Mouse (Mus musculus) hindbrain, embryonic 10.5 days (tissue): ENCODE measurements at regions not wholly inside any gene's neighbourhood (a gene's known extent, or its start where the extent isn't known, plus 50 kb on each side); places are given as distances from the start of the nearest gene placed in this dataset.

Source experiments
- DNase-seq: peaks from one replicate; pipeline ENCODE4 v3.0.0-alpha.2; 2017; ENCODE audit warnings: low spot score
- H3K27ac ChIP-seq: fragments of 300-500 bp; sonication (generic); 2 replicates; pipeline ENCODE4 v1.5.1; 2016; ENCODE audit warnings: mild to moderate bottlenecking, moderate library complexity
- H3K27me3 ChIP-seq: fragments of 300-500 bp; sonication (generic); 2 replicates; pipeline ENCODE4 v1.6.1; 2016; ENCODE audit warnings: mild to moderate bottlenecking; ENCODE audit not compliant: poor library complexity, insufficient read depth, severe bottlenecking
- H3K36me3 ChIP-seq: fragments of 300-500 bp; sonication (generic); 2 replicates; pipeline ENCODE4 v1.6.1; 2016; ENCODE audit warnings: mild to moderate bottlenecking, moderate library complexity
- H3K4me1 ChIP-seq: fragments of 300-500 bp; sonication (generic); replicated peaks from 2 replicates; pipeline ENCODE4 v1.6.1; 2016; ENCODE audit warnings: mild to moderate bottlenecking
- H3K4me3 ChIP-seq: fragments of 300-500 bp; sonication (generic); 2 replicates; pipeline ENCODE4 v1.5.1; 2016; ENCODE audit warnings: mild to moderate bottlenecking, moderate library complexity
- H3K9me3 ChIP-seq: fragments of 300-500 bp; sonication (generic); 2 replicates; pipeline ENCODE4 v1.6.1; 2016; ENCODE audit warnings: mild to moderate bottlenecking, moderate library complexity
- WGBS: fragments of 180-500 bp; shearing (Covaris S2); methylation state at CpG from one replicate; pipeline ENCODE4 v1.1.7; 2016; 5-methylcytosine and 5-hydroxymethylcytosine counted together

- H3K4me3 ChIP-seq: peak overlapping the region; percentile 48
- H3K27me3 ChIP-seq: peaks cover 15% of the 10 kb centered on the region
- peak overlapping the region; percentile 83 for H3K27ac ChIP-seq
- no peaks in the 10 kb centered on the region for H3K36me3 ChIP-seq
- no peak for DNase-seq
- WGBS: 1% methylated on average over 5 of the region's 5 CpGs
- H3K9me3 ChIP-seq: no peaks in the 10 kb centered on the region
- peaks cover 33% of the 10 kb centered on the region for H3K4me1 ChIP-seq
Measured at GRCm38 (mm10) chr7:115217255-115217654, 473.8 kb downstream of the Insc start.

DNA sequence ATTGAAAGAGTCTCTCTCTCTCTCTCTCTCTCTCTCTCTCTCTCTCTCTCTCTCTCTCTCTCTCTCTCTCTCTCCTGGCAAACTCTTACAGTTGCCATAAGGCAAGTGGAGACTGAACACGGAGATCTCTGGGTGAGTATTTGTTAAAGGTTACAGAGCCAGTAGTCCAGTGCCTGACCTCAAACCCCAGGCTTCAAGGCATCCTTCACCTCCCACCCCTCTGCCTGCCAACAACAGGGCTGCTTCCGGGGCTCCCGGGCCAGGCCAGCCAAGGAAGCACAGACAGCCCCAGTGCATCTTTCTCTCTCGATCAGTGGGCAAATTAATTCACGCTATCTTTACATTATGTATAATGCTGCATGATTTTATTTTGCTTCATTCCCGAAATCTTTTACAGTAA is 474.2 kb downstream of the Insc start:
- WGBS: 34% methylated on average over 6 of the region's 6 CpGs
- Histone ChIP-seq H3K27ac (peak overlapping the region; percentile 83), H3K4me1 (peaks cover 33% of the 10 kb centered on the region), H3K4me3 (no peak overlapping the region), H3K27me3 (peaks cover 15% of the 10 kb centered on the region), H3K36me3 (no peaks in the 10 kb centered on the region), H3K9me3 (no peaks in the 10 kb centered on the region)
- peak; percentile 6 for DNase-seq

DNA sequence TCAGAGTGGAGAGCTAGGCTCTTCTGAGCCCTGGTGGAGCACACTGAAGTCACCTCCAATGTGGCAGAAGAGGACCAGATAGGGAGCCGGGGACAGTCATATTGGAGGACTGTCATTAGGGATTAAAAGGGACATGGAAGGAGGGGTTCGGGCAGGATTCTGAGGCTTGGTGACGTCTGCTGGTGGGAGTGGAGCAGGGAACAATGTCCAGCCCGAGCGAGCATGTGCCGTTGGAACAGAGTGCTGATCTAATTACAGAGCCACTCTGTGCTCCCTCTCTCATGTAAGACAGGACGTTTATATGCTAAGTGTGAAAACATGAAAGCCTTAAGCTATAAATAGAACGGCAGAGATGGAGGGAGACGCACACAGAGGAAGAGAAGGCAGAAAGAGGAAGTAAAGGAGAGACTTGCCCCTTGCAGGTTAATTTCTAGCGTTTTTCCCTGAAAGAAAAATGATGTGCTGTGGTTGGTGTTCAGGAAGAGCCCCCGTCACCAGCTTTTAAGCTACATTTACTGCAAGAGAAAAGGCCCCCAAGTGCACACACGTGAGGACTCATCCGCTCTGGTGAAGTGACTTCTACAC is 475.2 kb downstream of the Insc start:
- H3K27me3 ChIP-seq: peaks cover 15% of the 10 kb centered on the region
- H3K9me3 ChIP-seq: no peaks in the 10 kb centered on the region
- 39% methylated on average over 13 of the region's 13 CpGs for WGBS
- H3K27ac ChIP-seq: peak overlapping the region; percentile 64
- H3K36me3 ChIP-seq: no peaks in the 10 kb centered on the region
- no peak overlapping the region for H3K4me3 ChIP-seq
- peaks cover 33% of the 10 kb centered on the region for H3K4me1 ChIP-seq
- DNase-seq: peak; percentile 34

DNA sequence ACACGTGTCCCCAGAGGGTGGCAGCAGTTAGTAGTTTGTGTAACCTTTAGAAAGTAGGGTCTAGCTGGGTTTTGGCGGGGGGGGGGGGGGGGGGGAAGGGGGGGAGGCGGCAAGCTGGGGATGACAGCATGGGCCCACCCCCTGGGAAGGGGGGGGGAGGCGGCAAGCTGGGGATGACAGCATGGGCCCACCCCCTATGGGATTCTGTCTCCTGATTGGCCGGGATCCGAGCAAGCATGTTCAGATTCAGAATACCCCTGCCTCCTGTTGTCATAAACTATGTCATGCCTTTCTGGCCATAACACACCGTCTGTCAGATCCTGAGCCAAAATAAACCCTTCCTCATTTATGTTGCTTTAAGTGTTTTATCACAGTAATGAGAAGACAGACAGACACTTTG is 479.1 kb downstream of the Insc start:
- H3K4me1 ChIP-seq: peaks cover 25% of the 10 kb centered on the region
- no peak overlapping the region for H3K4me3 ChIP-seq
- no peaks in the 10 kb centered on the region for H3K36me3 ChIP-seq
- peaks cover 6% of the 10 kb centered on the region for H3K27me3 ChIP-seq
- no peaks in the 10 kb centered on the region for H3K9me3 ChIP-seq
- no peak for DNase-seq
- WGBS: 55% methylated on average over 6 of the region's 7 CpGs
- H3K27ac ChIP-seq: no peak overlapping the region

DNA sequence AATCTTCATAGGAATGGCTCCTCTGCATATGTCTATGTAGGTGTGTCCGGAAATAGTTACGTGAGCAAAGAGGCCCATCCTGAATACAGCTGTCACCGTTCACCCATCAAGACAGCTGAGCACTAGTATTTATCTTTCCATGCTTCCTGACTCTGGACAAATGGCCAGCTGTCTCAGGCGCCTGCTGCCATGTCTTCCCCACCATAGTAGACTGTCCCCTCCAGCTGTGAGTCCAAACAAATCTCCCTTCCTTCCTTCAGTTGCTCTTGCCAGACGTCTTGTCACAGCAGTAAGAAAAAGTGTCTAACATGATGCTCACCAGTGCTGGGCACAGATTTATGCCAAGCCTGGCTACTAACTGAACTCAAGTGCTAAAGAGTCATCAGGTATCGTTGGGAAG is 487.0 kb downstream of the Insc start:
- H3K4me1 ChIP-seq: peaks cover 26% of the 10 kb centered on the region
- H3K27me3 ChIP-seq: no peaks in the 10 kb centered on the region
- no peaks in the 10 kb centered on the region for H3K36me3 ChIP-seq
- no peak overlapping the region for H3K4me3 ChIP-seq
- H3K9me3 ChIP-seq: no peaks in the 10 kb centered on the region
- no peak for DNase-seq
- no peak overlapping the region for H3K27ac ChIP-seq
- 81% methylated on average over 6 of the region's 6 CpGs for WGBS

GRCm38 (mm10) chr7:115233850-115234436 is 490.4 kb downstream of the Insc start:
- H3K27me3 ChIP-seq: no peaks in the 10 kb centered on the region
- peak; percentile 50 for DNase-seq
- H3K4me1 ChIP-seq: peaks cover 22% of the 10 kb centered on the region
- 29% methylated on average over 10 of the region's 10 CpGs for WGBS
- no peaks in the 10 kb centered on the region for H3K36me3 ChIP-seq
- H3K9me3 ChIP-seq: no peaks in the 10 kb centered on the region
- H3K4me3 ChIP-seq: no peak overlapping the region
- H3K27ac ChIP-seq: peak overlapping the region; percentile 77

- Histone ChIP-seq H3K27me3 (no peaks in the 10 kb centered on the region), H3K27ac (no peak overlapping the region), H3K9me3 (no peaks in the 10 kb centered on the region), H3K36me3 (no peaks in the 10 kb centered on the region), H3K4me3 (no peak overlapping the region), H3K4me1 (peaks cover 22% of the 10 kb centered on the region)
- WGBS: 89% methylated on average over 1 of the region's 1 CpGs
- no peak for DNase-seq
Measured at GRCm38 (mm10) chr7:115237131-115237530, 493.6 kb downstream of the Insc start.

DNA sequence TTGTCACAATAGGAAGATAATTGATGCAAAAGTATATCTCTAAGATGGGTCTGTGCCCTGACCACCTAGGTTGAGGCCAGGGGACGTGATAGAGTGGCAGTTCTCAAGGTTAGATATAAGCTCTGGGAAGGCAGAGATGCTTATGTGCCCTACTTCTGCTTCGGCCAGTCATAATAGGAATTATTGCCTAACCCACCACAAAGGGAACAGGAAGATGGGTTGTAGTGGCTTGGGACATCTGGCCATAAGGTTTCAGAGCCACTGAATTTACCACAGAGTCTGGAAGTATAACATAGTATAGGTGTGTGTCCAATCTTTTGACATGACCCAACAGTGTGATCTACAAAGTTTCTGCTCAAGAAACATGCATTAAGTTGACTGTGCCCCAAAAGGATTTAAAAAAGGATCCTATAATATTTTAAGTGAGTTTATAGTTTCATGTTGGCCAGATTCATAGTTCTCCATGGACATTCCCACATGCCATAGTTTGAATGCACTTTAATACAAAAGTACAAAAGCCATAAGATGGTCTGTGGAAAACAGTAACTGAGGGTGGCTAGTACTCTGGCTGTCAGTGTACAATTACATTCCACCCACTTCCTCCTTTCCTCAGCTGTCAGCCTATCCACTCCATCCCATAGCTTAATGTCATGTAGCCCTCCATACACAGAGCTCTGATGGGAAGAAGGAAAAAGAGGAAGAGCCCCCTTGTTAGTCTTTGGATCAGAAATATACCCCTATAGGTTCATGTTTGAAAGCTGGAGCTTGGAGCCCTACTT is 508.3 kb downstream of the Insc start:
- no peaks in the 10 kb centered on the region for H3K36me3 ChIP-seq
- no peak overlapping the region for H3K27ac ChIP-seq
- no peak overlapping the region for H3K4me3 ChIP-seq
- H3K27me3 ChIP-seq: no peaks in the 10 kb centered on the region
- peaks cover 6% of the 10 kb centered on the region; the same call in 1 of the 2 replicates for H3K4me1 ChIP-seq
- no peak for DNase-seq
- 85% methylated on average over 2 of the region's 2 CpGs for WGBS
- H3K9me3 ChIP-seq: no peaks in the 10 kb centered on the region

DNA sequence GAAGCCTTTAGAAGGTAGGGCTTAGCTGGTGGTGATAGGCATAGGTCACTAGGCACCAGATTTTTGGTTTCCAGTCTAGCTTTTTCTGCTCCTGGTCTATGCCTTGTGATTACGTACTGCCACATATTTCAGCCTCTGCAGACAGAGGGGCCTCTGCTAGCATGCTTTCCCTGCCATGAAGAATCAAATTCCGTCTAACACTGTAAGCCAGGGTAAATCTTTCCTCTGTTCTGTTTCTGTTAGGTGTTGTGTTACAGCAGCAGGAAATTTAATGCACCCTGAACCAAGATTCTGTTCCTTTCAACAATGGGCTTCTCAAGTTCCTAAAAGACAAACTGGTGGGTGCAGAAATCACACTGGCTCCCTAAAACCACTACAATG is 508.9 kb downstream of the Insc start:
- DNase-seq: no peak
- WGBS: 67% methylated on average over 2 of the region's 2 CpGs
- H3K4me3 ChIP-seq: no peak overlapping the region
- peaks cover 6% of the 10 kb centered on the region; the same call in 1 of the 2 replicates for H3K4me1 ChIP-seq
- no peaks in the 10 kb centered on the region for H3K27me3 ChIP-seq
- H3K27ac ChIP-seq: no peak overlapping the region
- H3K36me3 ChIP-seq: no peaks in the 10 kb centered on the region
- no peaks in the 10 kb centered on the region for H3K9me3 ChIP-seq

DNA sequence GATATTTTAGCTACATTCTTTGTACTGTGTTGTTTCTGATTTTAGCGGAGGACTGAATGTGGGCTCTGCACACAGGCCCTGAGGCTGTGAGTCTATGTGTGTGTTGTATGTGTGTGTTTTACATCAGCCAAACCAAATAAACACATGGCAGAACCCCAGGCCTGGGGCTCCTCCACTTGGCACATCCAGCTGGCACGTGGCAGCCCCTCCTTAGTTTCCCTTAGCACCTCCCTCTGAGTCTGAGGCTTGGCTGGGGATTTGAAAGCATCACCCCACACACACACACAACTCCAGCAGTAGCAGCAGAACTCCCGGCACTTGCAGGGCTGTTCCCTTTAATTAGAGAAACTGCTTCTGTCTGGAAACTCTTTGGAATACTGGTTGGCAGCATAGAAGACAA is 515.1 kb downstream of the Insc start:
- H3K36me3 ChIP-seq: no peaks in the 10 kb centered on the region

DNA sequence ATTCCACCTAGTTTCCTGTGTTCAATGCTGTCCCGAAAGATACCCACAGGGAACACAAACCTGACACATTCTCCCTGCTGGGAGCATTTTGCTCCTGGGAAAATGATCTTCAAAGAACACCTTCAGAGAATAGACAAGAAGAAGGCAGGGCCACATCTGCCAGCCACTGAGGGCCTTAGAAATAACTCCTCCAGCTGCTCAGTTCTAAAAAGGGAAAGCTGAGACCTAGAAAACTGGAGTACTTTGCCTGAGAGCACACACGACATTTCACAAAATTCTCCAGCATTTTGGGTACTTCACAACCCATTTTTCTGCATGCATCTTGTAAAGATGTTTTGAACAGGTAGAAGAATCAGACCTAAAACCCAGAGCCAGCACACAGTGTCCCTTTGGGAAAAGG is 519.6 kb downstream of the Insc start:
- H3K9me3 ChIP-seq: no peaks in the 10 kb centered on the region
- no peaks in the 10 kb centered on the region for H3K36me3 ChIP-seq
- H3K4me3 ChIP-seq: no peak overlapping the region
- WGBS: 90% methylated on average over 2 of the region's 2 CpGs
- H3K27me3 ChIP-seq: no peaks in the 10 kb centered on the region
- no peak for DNase-seq
- H3K27ac ChIP-seq: no peak overlapping the region
- no peaks in the 10 kb centered on the region for H3K4me1 ChIP-seq

More for the DNA sequence above, 515.1 kb downstream of the Insc start:
- H3K4me1 ChIP-seq: no peaks in the 10 kb centered on the region
- no peak for DNase-seq
- H3K4me3 ChIP-seq: no peak overlapping the region
- WGBS: 37% methylated on average over 3 of the region's 3 CpGs
- H3K9me3 ChIP-seq: no peaks in the 10 kb centered on the region
- no peak overlapping the region; the same call in 1 of the 2 replicates for H3K27ac ChIP-seq
- H3K27me3 ChIP-seq: no peaks in the 10 kb centered on the region

GRCm38 (mm10) chr7:115266141-115266540 is 522.6 kb downstream of the Insc start:
- no peak overlapping the region for H3K27ac ChIP-seq
- WGBS: 89% methylated on average over 4 of the region's 4 CpGs

GRCm38 (mm10) chr7:115270803-115271202 is 527.3 kb downstream of the Insc start:
- Histone ChIP-seq H3K9me3 (no peaks in the 10 kb centered on the region), H3K4me1 (peaks cover 12% of the 10 kb centered on the region; the same call in 1 of the 2 replicates), H3K36me3 (no peaks in the 10 kb centered on the region), H3K4me3 (no peak overlapping the region), H3K27ac (no peak overlapping the region), H3K27me3 (no peaks in the 10 kb centered on the region)
- 32% methylated on average over 2 of the region's 2 CpGs for WGBS
- no peak for DNase-seq

More at GRCm38 (mm10) chr7:115266141-115266540, 522.6 kb downstream of the Insc start:
- DNase-seq: no peak
- Histone ChIP-seq H3K4me1 (peaks cover 5% of the 10 kb centered on the region; the same call in 1 of the 2 replicates), H3K9me3 (no peaks in the 10 kb centered on the region), H3K4me3 (no peak overlapping the region), H3K36me3 (no peaks in the 10 kb centered on the region), H3K27me3 (no peaks in the 10 kb centered on the region)
